Mouse (Mus musculus) adrenal gland, adult 18-20 months (tissue): Measurements from ENCODE around the gene Nudt21. TPM values are rescaled to one million over a fixed set of nuclear protein-coding genes. Genes with fewer than 3 reads are reported as not detected.

Source experiments
- DNase-seq, 2 experiments: peaks; one replicate each; pipeline ENCODE4 v3.0.0; 2021 to 2022; ENCODE audit warnings: low spot score in 2 of 2
- total RNA-seq, 2 experiments: library from RNA; stranded (reverse); gene quantifications; 1 replicate in 1 of 2; 2 replicates in 1 of 2; pipeline ENCODE4 v1.2.3; 2021

The Nudt21 gene
- total RNA-seq, 2 experiments from 2014 or later = 29.4 to 33.1 TPM

DNA sequence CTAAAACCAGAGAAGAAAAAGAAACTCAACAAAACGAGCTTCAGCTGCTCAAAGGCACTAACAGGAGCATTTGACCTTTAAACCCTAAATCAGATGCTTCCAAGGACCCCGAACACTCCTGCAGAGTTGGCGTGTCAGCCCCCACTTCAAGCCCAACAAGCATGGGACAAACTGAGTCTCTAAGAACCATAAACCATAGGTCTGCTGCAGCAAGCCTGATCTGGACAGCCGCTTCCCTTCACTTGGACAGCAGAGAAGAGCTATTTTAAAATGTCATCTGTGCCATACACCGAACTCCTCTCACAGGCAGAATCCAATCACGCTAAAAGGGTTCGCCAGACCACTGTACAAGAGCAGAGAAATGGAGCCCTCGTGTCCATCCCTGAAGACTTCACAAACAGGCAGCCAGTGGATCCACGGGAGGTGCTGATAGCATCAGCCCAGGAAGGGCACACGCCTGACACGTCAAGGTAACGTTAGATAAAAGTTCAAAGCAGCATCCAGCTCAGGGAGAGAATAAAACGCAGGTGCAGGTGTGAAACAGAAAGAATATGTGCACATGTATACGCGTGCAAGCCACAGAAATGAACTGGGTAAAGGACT is 27.5 kb downstream of the Nudt21 start:
- no peak for DNase-seq

DNA sequence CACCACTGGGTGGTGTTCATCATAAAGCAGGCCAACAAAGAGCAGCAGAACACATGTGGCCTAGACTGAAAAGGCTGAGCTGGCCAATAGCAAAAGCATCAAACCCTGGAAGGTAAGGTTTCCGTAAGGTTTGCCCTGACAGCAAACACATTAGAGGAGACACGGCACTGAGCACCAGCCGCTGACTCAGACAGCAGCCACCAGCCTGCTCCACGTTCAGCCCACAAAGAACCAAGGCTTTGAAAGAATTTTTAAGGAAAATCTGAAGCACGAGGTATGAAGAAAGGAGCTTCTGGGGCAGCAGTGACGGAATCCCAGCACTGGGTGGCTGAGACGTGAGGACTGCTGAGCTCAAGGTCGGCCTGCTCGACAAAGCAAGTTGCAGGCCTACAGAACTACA is 32.7 kb downstream of the Nudt21 start:
- DNase-seq = no peak

DNA sequence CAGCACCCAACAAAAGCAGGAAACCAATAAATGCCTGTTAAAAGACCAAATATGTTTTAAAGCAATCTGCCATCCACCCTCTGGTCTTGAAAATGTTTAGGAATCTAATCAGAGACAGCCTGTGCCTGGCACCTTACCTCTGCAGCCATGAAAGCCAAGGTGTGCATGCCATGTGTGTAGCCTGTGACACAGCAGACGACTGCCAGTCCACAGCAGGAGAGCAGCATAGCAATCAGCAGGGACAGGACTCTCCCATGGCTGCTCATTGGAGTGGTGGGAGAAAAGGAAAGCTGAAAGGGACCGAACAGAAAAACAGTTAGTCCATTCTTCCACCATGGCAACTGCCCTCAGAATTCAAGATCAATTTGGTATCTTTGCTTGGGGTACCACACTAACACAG is 37.9 kb downstream of the Nudt21 start:
- no peak for DNase-seq

DNA sequence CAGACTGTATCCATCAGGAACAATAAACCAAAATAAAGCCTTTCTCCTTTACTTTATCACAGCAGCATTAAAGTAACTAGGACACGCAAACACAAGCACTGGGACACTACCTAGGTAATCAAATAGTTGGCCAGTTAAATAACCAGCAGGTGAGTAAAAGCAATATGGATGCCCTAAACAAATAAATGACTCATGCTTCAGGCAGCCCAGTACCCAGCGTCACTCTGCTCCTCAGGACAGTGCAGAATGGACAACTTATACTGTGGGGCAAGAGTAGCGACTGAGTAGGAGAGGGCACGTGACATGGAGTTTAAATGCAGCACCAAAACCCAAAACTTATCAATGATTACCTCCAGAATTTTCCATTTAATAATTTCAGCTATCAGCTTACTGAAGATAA is 47.1 kb downstream of the Nudt21 start:
- no peak for DNase-seq

DNA sequence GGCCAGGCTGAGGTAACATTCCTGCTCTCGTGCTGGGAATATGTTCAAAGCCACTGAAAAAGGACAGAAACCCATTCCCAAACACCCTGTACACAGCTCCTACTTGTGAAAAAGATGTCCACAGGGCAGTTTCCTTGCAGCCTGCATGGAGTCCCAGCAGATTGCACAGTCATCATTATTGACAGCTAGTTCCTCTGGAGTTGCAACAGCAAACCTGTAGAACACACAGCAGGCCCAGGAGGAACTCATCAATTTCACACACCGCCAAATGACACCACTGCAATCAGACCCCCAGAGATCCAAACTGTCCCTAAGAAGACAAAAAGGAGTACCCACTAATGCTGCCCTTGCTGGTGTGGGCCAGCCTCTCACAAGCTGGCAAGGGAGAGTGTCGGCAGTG is 52.1 kb downstream of the Nudt21 start:
- DNase-seq = no peak

DNA sequence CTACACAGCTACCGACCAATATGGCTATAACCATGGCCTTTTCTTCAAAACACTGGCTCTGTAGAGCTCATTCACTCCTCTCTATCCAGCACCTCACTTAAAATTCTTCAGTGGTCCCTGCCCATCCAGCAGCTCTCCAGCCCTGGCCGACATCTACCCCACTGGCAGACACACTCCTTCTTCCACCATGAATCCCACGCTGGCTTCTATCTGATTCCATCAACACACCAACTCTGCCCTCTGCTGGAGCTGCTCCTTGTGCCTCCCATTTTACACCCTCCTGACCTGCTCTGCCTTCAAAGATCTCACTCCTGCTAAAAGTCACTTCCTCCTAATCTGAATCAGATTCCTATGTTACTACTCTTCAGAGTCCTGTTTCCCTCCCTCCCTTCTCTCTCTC is 53.0 kb downstream of the Nudt21 start:
- no peak for DNase-seq

DNA sequence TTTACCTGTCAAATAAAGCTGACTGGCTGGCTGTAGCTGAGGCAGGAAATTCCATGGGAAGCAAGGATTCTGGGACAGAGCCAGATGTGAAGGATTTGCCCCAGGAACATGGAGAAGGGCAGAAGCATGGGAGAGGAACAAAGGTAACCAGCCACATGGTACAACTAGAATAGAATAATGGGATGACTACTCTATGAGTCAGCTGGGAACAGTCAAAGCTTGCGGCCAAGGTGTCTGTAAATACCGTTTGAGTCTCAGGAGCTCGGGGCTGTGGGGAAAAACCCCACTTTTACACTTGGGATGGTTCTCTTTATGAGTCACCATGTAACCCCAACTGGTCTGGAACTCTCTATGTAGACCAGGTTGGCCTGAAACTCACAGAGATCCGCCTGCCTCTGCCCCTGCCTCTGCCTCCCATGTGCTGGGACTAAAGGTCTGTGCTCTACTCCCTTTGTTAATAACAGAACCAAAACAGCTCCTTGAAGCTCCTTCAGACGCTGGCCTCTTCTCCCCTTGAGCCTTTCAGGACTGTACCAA is 55.1 kb downstream of the Nudt21 start:
- peak in 1 of 2 experiments; percentile 11 for DNase-seq

DNA sequence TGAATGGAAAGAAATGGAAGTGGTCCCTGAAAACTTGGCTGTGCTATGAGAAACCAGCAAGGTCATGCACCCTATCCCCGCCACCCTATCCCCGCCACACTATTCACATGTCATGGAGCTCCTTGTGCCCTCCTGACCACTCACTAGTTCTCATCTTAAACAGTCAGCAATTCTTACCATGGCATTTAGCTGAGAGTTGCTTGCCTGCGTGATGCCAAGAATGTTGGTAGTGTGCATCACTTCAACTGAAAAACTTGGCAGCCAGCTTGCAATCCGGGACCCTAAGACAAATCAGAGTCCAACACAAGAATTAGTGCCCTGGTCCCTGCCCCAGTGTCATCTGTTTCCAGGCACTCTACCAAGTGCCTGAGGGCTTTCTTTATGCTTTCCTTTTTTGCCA is 56.7 kb downstream of the Nudt21 start:
- DNase-seq = peak in 1 of 2 experiments; percentile 15

DNA sequence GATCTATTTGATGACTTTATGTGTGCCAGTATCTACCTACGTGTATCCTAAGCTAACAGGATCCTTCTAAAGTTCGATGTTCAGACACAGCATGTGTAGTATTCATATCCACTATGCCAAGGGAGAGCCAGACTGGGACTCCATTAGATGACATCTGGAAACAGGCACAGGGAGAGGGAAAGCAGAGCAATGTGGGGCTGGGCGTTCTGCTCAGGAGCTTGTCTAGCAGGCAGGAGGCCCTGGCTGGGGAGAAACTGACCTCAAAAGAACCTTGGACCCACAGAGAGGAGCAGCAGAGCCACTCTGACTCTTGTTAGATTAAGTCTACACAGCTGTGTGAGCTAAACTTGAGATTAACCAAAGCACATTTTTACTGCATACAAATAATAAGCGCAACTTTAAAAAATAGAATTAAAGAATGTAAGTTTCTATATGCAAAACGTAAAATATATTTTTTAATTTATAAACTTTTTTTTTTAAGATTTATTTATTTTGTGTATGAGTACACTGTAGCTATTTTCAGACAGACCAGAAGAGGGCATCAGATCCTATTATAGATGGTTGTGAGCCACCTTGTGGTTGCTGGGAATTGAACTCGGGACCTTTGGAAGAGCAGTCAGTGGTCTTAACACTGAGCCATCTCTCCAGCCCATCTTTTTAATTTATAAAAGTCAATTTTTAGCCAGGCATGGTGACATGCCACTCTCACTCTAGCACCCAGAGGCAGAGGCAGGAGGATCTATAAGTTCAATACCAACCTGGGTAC is 60.2 kb downstream of the Nudt21 start:
- no peak for DNase-seq

DNA sequence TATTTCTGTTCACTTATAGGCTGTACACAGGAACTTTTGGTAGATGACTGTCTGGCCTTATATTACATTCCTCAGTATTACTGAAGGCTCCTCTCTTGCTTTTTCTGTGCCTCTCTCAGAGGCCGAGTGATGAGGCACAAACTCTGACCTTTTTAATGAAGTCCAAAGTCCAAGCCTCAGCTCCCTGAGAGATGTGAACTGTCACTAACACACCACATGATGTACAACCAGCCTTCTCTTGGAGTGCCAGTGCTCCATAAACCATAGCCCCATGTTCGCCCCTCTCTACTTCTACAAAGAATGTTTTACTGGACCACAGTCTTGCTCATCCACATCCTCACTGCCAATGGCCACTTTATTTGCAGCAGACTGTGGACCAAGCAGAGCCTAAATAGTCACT is 61.5 kb downstream of the Nudt21 start:
- DNase-seq = no peak

DNA sequence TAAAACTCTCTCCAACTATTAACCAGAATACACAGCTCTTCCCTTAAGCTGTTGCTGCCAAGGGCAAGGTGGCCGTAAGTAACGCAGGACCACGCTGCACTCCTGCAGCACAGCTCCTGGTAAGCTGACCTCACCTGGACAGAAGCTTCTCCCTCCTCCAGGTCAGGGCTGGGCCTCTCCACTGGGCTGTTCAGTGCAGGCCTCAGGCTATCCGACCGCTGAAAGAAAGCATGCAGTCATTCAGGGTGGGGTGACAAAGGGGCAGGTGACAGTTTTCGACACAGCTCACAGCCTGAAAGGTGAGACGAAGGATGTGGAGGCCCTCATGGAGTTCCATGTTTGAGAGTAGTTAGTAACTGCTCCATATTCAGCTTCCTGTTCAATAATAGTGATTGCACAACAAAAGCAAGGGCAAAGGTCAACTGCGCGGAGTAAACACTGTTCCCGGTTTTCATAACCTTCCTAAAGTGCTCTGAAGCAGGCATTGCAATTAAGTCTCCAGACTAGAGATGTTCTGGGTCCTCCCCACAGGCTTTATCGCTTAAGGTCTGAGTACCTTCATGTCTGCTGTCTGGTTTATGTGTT is 62.1 kb downstream of the Nudt21 start:
- DNase-seq = no peak

DNA sequence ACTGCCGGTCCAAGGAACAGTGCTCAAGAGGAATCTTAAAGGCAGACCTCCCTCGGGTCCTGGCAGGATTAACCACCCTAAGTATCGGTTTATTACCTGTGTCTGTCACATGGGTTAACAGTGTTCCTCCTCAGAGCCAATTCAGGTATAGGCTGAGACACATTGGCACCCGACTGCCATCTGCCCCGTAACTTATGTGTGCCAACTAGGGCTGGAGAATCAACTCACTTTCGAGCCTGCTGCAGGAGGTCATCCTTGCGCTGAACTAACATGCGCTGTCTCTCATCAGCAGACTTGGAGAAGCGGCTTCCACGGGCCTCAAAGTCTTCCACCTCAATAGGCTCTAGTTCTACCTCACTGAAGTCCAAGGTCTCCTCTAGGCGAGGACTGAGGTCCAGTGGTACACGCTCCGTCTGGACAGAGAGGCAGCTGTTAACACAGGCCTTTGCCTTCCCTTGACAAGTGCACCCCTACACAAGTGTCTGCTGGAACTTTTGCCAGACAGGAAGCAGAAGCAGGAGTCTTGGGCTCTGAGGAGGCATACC is 62.9 kb downstream of the Nudt21 start:
- DNase-seq = no peak

DNA sequence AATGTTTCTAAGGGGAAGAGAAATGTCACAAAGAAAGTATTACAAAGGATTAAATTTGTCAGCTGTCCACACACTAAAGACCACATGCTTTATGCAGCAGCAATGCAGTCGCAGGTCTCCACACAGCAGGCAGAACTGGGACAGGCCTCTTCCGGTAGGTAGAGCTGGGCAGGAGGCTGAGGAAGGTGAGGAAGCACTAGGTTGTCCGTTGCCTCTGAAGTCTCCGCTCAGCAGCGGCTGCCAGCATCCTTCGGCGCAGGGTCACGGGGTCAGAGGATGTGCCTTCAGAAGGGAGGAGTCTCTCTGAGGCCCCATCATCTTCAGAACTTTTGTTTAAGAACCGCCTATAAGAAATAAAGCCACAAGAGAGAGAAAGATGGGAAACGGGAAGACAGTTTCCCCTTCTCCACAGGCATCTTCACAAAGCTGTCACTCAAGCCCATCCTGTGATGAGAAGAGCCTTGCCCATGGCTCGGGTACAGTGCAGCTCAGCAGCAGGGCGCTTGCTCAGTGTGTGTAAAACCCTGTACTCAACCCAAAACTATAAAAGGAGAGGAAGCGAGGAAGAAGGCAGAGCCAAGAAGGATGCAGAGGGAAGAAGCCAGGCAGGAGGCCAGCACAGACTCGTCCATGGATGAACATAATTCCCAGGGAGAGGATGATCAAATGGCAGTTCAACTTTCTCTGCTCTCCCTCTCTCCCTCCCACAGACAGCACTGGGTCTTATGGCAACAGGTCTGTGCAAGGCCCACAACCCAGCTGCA is 63.7 kb downstream of the Nudt21 start:
- no peak for DNase-seq

DNA sequence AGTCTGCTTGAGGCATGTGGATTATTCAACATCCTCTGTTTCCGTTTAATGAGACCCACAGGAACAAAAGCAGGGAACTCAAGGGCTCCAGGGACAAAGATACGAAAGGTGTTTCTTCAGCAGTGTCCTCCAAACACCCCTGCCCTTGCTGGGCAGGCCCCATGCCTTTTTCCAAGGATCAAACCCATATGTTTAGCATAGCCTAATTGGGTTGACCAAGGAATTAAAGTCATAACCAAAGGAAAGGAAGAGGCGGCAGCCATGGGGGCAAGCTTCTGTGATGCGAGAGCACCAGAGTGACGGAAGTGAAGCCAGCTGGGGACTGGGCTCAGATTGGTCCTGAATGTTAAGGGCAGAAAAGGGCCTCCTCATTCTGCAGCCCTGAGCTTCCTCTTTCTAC is 64.6 kb downstream of the Nudt21 start:
- no peak for DNase-seq

DNA sequence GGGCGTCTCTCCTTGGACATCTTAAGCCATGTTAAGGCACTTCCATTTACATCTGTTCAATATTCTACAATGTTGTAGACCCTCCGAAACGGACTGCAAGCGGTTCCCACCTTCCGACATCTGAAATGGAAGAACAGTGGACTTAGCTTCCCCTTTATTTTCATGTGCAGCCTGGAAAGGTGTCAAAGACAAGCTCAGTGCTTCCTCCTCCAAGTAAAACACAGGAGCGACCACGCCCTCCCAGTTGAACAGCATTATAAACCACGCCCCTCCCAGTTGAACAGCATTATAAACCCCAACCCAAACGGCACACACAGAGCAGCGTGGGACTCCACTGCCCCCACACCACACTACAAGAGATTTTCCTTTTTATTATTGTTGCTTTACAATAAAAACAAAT is 65.4 kb downstream of the Nudt21 start:
- no peak for DNase-seq

DNA sequence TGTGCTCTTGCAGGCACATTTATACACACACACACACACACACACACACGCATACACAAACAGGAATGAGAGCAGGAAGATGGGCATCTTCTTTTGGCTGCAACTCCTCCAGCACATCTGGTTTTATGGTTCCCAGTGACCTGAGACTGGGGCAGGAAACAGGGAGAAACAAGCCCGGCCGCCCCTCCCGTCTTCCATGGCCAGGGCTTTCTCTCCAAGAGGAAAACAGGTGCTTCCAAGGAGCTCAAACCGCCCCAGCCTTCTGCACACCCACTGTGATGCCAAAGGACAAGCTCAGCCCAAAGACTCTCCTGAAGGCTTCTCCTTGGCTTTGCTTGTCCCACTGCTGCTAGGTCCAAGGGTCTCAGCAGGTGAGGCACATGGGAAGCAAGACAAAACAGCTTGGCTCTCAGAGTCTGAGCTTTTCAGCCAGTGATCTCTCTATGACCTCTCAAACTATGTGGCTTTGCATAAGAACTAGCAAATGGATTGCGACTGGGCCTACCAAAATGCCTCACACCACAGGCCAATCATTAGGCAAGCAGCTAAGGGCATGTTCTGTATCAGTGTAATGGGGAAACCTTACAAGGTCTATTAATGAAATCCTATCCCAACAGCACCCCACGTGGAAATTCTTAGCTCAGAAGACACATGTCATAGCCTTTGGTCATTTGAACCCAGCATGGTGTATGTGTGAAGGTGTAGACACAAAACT is 67.0 kb downstream of the Nudt21 start:
- no peak for DNase-seq

DNA sequence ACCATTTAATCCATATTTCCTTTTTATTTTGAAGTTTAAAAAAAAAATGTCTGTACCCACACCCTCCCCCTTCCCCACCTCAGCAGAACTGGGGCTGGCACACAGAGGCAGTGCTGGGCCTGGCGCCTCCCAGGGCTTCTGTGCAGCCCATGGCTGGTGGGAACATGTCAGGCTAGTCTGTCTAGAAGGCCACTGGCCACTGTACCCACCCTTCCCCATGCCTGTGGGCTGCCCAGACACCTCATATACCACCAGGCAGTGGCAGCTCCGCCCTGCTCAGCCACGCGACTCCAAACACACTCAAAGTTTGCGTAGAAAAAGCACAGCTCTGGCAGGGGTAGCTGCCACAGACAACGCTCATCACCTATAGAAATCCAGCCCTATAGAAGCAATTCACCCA is 68.5 kb downstream of the Nudt21 start:
- DNase-seq = no peak
